In the genomic region with DNA sequence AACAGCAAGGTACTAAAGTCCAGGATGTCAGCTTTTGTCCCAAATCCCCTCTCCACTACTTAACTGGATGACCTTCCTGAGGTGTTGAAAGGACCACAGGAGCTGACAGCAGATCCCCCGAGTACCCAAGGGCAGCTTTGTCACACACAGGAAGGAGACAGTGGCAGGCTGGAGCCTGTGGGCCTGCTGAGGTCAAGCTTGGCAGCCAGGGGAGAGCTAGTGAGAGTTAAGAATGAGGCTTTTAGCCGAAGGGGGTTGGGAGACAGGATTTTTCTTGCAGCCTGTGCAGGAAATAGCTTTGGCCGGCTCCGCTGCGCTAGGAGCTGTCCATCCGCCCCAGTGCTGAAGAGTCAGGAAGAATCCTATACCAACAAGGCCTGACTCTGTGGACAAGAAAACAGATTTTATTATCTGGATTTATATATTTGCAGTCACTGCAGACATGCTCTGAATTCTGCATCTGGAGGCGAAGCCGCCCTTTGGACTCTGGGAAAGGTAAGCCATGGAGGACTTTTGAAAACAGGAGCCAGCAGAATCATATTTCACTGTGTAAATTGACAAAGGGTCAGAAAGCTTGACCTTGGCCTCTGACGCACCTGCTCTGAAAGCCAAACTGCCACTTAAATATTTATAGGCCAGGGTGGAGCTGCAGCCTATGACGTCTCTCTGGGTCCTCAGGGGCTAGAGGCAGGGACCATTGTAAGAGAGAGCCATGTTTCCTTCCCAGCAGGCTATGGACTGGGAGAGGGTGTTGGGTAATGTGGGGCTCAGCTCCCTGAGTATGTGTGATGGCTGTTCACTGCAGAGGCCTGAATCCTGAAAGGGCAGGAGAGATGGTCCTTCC, we compare ENCODE assay signal across 9 mouse cellular contexts. TPM values are rescaled to one million over a fixed set of nuclear protein-coding genes. Genes with fewer than 3 reads are reported as not detected.
DNase-seq lines count a peak whose midpoint lies in the region; ATAC-seq and TF ChIP-seq lines count a peak whose summit lies in the region.
"Had no signal": no experiment of that assay in that cellular context is flagged by ENCODE, and none has a peak within 500 bp of the region (broad histone marks: within the 10 kb centered on the region; RNA-seq: fewer than 3 reads in every experiment).

No protein-coding gene starts in this region.

- no peaks in the 10 kb centered on the region for H3K36me3 ChIP-seq in forebrain, embryonic 10.5 days (replicated peaks)
- no peaks in the 10 kb centered on the region for H3K36me3 ChIP-seq in forebrain, embryonic 16.5 days (ENCODE audit: control insufficient read depth, insufficient read depth)
- H3K36me3 ChIP-seq in lung, postnatal 0 days (ENCODE audit: insufficient read depth, low read length): no peaks in the 10 kb centered on the region

- no peak overlapping the region for H3K9ac ChIP-seq in forebrain, embryonic 16.5 days (replicated peaks; ENCODE audit: low read depth, low read length)
- H3K9ac ChIP-seq in lung, postnatal 0 days (replicated peaks; ENCODE audit: low read depth): no peak overlapping the region

- H3K9me3 ChIP-seq in forebrain, embryonic 10.5 days: 0 out of 2 replicates have a peak, but pooled peaks cover 4% of the 10 kb centered on the region
- no peaks in the 10 kb centered on the region for H3K9me3 ChIP-seq in forebrain, embryonic 16.5 days (ENCODE audit: control insufficient read depth, low read length)
- H3K9me3 ChIP-seq in lung, postnatal 0 days (ENCODE audit: low read length): no peaks in the 10 kb centered on the region

- ATAC-seq in forebrain, embryonic 16.5 days: no peak
- ATAC-seq in lung, postnatal 0 days: peak; percentile 30; the same call in 1 of the 2 replicates

- WGBS in forebrain, embryonic 10.5 days: 17% methylated on average over 10 of the region's 10 CpGs
- WGBS in forebrain, embryonic 16.5 days: 17% methylated on average over 10 of the region's 10 CpGs
- WGBS in lung, postnatal 0 days: 3% methylated on average over 10 of the region's 10 CpGs
- 27% methylated on average over 10 of the region's 10 CpGs for WGBS in cerebellum, adult 2 months

- no peak overlapping the region for H3K27ac ChIP-seq in forebrain, embryonic 10.5 days
- H3K27ac ChIP-seq in forebrain, embryonic 16.5 days (ENCODE audit: low read length): no peak overlapping the region
- H3K27ac ChIP-seq in lung, postnatal 0 days (ENCODE audit: low read length): no peak overlapping the region
- no peak overlapping the region for H3K27ac ChIP-seq in cerebellum, adult 2 months (ENCODE audit: insufficient read depth, low read length)

- TF ChIP-seq CTCF in lung, postnatal 0 days (IDR thresholded peaks at IDR 0.05): no peak
- TF ChIP-seq CTCF in cerebellum, adult 2 months (IDR thresholded peaks at IDR 0.05; ENCODE audit: borderline replicate concordance, insufficient read depth, low read depth, low read length): no peak

- no peak for TF ChIP-seq EP300 in lung, postnatal 0 days (IDR thresholded peaks at IDR 0.05)

- H3K4me2 ChIP-seq in forebrain, embryonic 16.5 days (ENCODE audit: low read length): no peak overlapping the region
- no peak overlapping the region for H3K4me2 ChIP-seq in lung, postnatal 0 days (replicated peaks; ENCODE audit: low read depth, low read length)

- peaks cover 14% of the 10 kb centered on the region for H3K4me1 ChIP-seq in forebrain, embryonic 10.5 days
- H3K4me1 ChIP-seq in forebrain, embryonic 16.5 days (replicated peaks; ENCODE audit: control insufficient read depth, insufficient read depth, low read length): no peaks in the 10 kb centered on the region
- H3K4me1 ChIP-seq in lung, postnatal 0 days (ENCODE audit: insufficient read depth, low read depth, low read length): no peaks in the 10 kb centered on the region
- H3K4me1 ChIP-seq in cerebellum, adult 2 months (ENCODE audit: control insufficient read depth, insufficient read depth, low read length): no peaks in the 10 kb centered on the region

- peak; percentile 78 for DNase-seq in forebrain, embryonic 10.5 days (ENCODE audit: extremely low spot score, low spot score)
- peak; percentile 84 for DNase-seq in ES-CJ7 (ENCODE audit: low read depth, low spot score)
- peak; percentile 89 for DNase-seq in embryo, embryonic 11 days
- DNase-seq in kidney, adult 9 months: peak; percentile 53
- peak; percentile 71 for DNase-seq in lung, postnatal 0 days (ENCODE audit: low spot score)
- DNase-seq in thymus, postnatal 14 days: peak; percentile 11
- no peak for DNase-seq in cerebellum, adult 2 months

- TF ChIP-seq POLR2A in cerebellum, adult 2 months (IDR thresholded peaks at IDR 0.05; ENCODE audit: borderline replicate concordance, insufficient read depth, low read length): no peak

- H3K27me3 ChIP-seq in forebrain, embryonic 10.5 days (ENCODE audit: poor library complexity, severe bottlenecking): no peaks in the 10 kb centered on the region
- H3K27me3 ChIP-seq in forebrain, embryonic 16.5 days (replicated peaks; ENCODE audit: control insufficient read depth, insufficient read depth, low read length): no peaks in the 10 kb centered on the region
- H3K27me3 ChIP-seq in lung, postnatal 0 days (replicated peaks; ENCODE audit: insufficient read depth, low read length): no peaks in the 10 kb centered on the region
- peaks cover 1% of the 10 kb centered on the region; the same call in 1 of the 2 replicates for H3K27me3 ChIP-seq in cerebellum, adult 2 months (ENCODE audit: control insufficient read depth, insufficient read depth, low read length)

- no peak overlapping the region for H3K4me3 ChIP-seq in forebrain, embryonic 10.5 days
- H3K4me3 ChIP-seq in forebrain, embryonic 16.5 days (replicated peaks; ENCODE audit: low read length): no peak overlapping the region
- no peak overlapping the region for H3K4me3 ChIP-seq in lung, postnatal 0 days (ENCODE audit: low read depth, low read length)
- H3K4me3 ChIP-seq in cerebellum, adult 2 months (replicated peaks; ENCODE audit: insufficient read depth, low read depth, low read length): no peak overlapping the region

RNA-seq across cellular contexts. Expression of a gene that starts 35.9 kb away (rescaled TPM):
- 0.27 and 0.70 TPM in 2 replicates for polyA plus RNA-seq in forebrain, embryonic 10.5 days (2016; fragmentation: Nextera tagmentation; extraction: Ambion mirVana)
- 3.0 and 4.1 TPM in 2 replicates for polyA plus RNA-seq in forebrain, embryonic 16.5 days (2015; fragmentation: Nextera tagmentation; extraction: Ambion mirVana)
- polyA plus RNA-seq in lung, postnatal 0 days (2015; fragmentation: Nextera tagmentation; extraction: Ambion mirVana): not detected in 2 replicates
- 12.5 and 16.1 TPM in 2 replicates for polyA plus RNA-seq in cerebellum, adult 2 months (2012; rRNA removed)
- polyA plus RNA-seq: C2C12 had no signal

Comparison
In these comparisons a context has a peak if more than half of its experiments do, and no peak if none do; other contexts are left out.
1. DNase-seq: peak in forebrain, embryonic 10.5 days (single experiment), ES-CJ7 (single experiment), embryo, embryonic 11 days (single experiment), kidney, adult 9 months (single experiment), lung, postnatal 0 days (single experiment) and thymus, postnatal 14 days (single experiment); none in cerebellum, adult 2 months (0 of 2).